Mouse (Mus musculus) naive thymus-derived CD4-positive, alpha-beta T cell, adult 5 months (primary cell): Measurements from ENCODE around the gene Prkab1. TPM values are rescaled to one million over a fixed set of nuclear protein-coding genes. Genes with fewer than 3 reads are reported as not detected.

ENCODE experiments used
- polyA plus RNA-seq: library from polyadenylated mRNA; unstranded; fragments of 100-300 nt; shearing (Covaris generic); gene quantifications from one replicate; pipeline ENCODE4 v1.2.1, GENCODE M21; 2017

Gene Prkab1
- 68.7 TPM for polyA plus RNA-seq

DNA sequence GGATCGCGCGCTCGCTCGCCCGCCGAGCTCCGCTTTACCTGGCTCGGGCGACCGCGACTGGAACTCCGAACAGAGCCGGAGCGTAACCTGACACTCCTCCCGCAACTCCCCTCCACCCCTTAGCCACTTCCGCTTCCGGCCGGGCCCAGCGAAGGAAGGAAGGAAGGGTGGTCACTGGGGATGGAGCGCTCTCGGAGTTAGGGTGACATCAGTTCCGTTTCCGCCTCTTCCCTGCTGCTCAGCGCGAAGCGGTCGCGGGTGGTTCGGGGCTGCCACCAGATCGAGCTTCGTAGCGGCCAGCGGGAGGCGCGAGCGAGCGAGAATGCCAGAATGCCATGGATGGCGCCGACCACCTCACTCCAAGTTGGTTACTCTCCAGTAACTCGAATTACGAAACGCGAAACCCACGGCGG is at the start of gene Prkab1:
TSS of gene Prkab1 (minus strand) at position 182 of the 413 bp plus-strand sequence.

Other genes with a start within 250 kb of the Prkab1 start
- 1.4 TPM for gene Cit, start 179.2 kb downstream of the Prkab1 start, polyA plus RNA-seq
- not detected for gene Tmem233, start 58.7 kb upstream of the Prkab1 start, polyA plus RNA-seq